Mouse (Mus musculus): ENCODE data around the gene Xrcc1.
A peak's percentile ranks its signal among the peaks of the same experiment; 100 is the strongest.

Xrcc1 gene

GRCm38 (mm10) chr7:24568512-24568911, 22.4 kb downstream of the Xrcc1 start:
- no peak for DNase-seq

GRCm38 (mm10) chr7:24571071-24571470, 25.0 kb downstream of the Xrcc1 start:
- DNase-seq, result no peak

- DNase-seq, result no peak
These were observed 26.4 kb downstream of the Xrcc1 start for GRCm38 (mm10) chr7:24572455-24572854.

- peak; percentile 92 for DNase-seq
These were observed 28.2 kb downstream of the Xrcc1 start for GRCm38 (mm10) chr7:24574224-24574796.

- no peak for DNase-seq
These were observed 31.7 kb downstream of the Xrcc1 start for GRCm38 (mm10) chr7:24577811-24578210.

- no peak for DNase-seq
These were observed 38.8 kb downstream of the Xrcc1 start for GRCm38 (mm10) chr7:24584876-24585275.

- DNase-seq, result no peak
These were observed 39.9 kb downstream of the Xrcc1 start for GRCm38 (mm10) chr7:24585995-24586394.

- no peak for DNase-seq
These were observed 40.7 kb downstream of the Xrcc1 start for GRCm38 (mm10) chr7:24586828-24587227.

- peak; percentile 97 for DNase-seq
These were observed 41.4 kb downstream of the Xrcc1 start, which contains the start of the genes Ethe1 and Zfp575 for GRCm38 (mm10) chr7:24587330-24588105. TSS of gene Ethe1 (plus strand) at chr7:24587543. TSS of gene Zfp575 (minus strand) at chr7:24587641.

- DNase-seq, result peak; percentile 96
These were observed 42.2 kb downstream of the Xrcc1 start for GRCm38 (mm10) chr7:24588336-24588735.

GRCm38 (mm10) chr7:24591735-24592134, 45.6 kb downstream of the Xrcc1 start:
- DNase-seq, result no peak

GRCm38 (mm10) chr7:24592163-24592562, 46.1 kb downstream of the Xrcc1 start:
- no peak for DNase-seq

GRCm38 (mm10) chr7:24592781-24593180, 46.7 kb downstream of the Xrcc1 start:
- no peak for DNase-seq

- peak; percentile 99 for DNase-seq
These were observed 47.7 kb downstream of the Xrcc1 start for GRCm38 (mm10) chr7:24593621-24594308.

- peak; percentile 91 for DNase-seq
These were observed 48.3 kb downstream of the Xrcc1 start for GRCm38 (mm10) chr7:24594309-24594803.

- no peak for DNase-seq
These were observed 49.4 kb downstream of the Xrcc1 start for GRCm38 (mm10) chr7:24595464-24595863.

- DNase-seq, result no peak
These were observed 52.0 kb downstream of the Xrcc1 start for GRCm38 (mm10) chr7:24598121-24598520.

- DNase-seq, result peak; percentile 95
These were observed 53.4 kb downstream of the Xrcc1 start for GRCm38 (mm10) chr7:24599211-24600067.

- peak; percentile 98 for DNase-seq
These were observed 55.0 kb downstream of the Xrcc1 start for GRCm38 (mm10) chr7:24600941-24601597.

- no peak for DNase-seq
These were observed 59.5 kb downstream of the Xrcc1 start for GRCm38 (mm10) chr7:24605561-24605960.

GRCm38 (mm10) chr7:24606046-24606445, 60.0 kb downstream of the Xrcc1 start:
- DNase-seq, result no peak

- DNase-seq, result peak; percentile 97
These were observed 61.9 kb downstream of the Xrcc1 start for GRCm38 (mm10) chr7:24608017-24608416.

Measured in heart, adult 11 months (tissue).